Mouse (Mus musculus): ENCODE results near the gene Tcf7l2. TPM values are rescaled to one million over a fixed set of nuclear protein-coding genes. Genes with fewer than 3 reads are reported as not detected.

The Tcf7l2 gene
- polyA plus RNA-seq, 1 experiment from 2014 or later, result 142 TPM

DNA sequence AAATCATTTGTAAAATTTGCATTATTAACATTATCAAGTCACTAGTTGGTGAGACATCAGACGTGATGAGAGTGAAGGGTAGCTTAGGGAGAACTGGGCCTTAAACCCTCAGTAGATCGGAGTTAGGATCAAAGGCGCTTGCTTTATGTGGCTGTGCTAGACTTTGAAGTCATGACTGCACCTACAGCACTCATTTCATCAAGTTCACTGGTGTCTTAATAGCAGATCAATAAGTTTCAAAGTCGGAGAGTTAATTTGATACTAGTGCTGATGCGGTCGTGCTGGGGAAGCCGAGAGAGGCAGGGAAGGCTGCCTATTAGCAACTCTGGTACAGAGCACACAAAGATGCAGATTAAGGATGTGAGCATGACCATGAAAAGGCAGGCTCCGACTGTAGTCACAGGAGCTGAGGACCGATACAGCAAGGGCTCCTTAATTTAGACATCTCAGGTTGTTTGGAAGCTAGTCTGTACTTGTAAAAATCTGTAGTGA, 150.1 kb downstream of the Tcf7l2 start:
- H3K36me3 ChIP-seq, result peaks cover 8% of the 10 kb centered on the region; the same call in 1 of the 2 replicates
- no peak overlapping the region for H3K4me3 ChIP-seq
- no peaks in the 10 kb centered on the region for H3K9me3 ChIP-seq
- no peak overlapping the region for H3K9ac ChIP-seq
- H3K27ac ChIP-seq, result no peak overlapping the region
- 52% methylated on average over 9 of the region's 9 CpGs for WGBS
- H3K27me3 ChIP-seq, result peaks cover 9% of the 10 kb centered on the region; the same call in 1 of the 2 replicates
- H3K4me2 ChIP-seq, result no peak overlapping the region
- peaks cover 32% of the 10 kb centered on the region for H3K4me1 ChIP-seq
- no peak for ATAC-seq (ENCODE audit: insufficient number of reproducible peaks, insufficient read depth, low FRiP score, low TSS enrichment, low read depth)

- H3K36me3 ChIP-seq, result peaks cover 8% of the 10 kb centered on the region; the same call in 1 of the 2 replicates
- 68% methylated on average over 11 of the region's 11 CpGs for WGBS
- H3K27me3 ChIP-seq, result peaks cover 9% of the 10 kb centered on the region
- H3K27ac ChIP-seq, result no peak overlapping the region
- H3K4me3 ChIP-seq, result no peak overlapping the region
- ATAC-seq (ENCODE audit: insufficient number of reproducible peaks, insufficient read depth, low FRiP score, low TSS enrichment, low read depth), result no peak
- no peak overlapping the region for H3K9ac ChIP-seq
- peaks cover 50% of the 10 kb centered on the region for H3K4me1 ChIP-seq
- 0 out of 2 replicates have a peak overlapping the region, but pooled peaks have one; percentile 0 for H3K4me2 ChIP-seq
- no peaks in the 10 kb centered on the region for H3K9me3 ChIP-seq
Measured at GRCm38 (mm10) chr19:55893557-55893956, 151.9 kb downstream of the Tcf7l2 start.

GRCm38 (mm10) chr19:55894396-55894795, 152.8 kb downstream of the Tcf7l2 start:
- Histone ChIP-seq H3K4me2 (peak overlapping the region; percentile 9; the same call in 1 of the 2 replicates), H3K27ac (no peak overlapping the region), H3K9ac (no peak overlapping the region), H3K9me3 (no peaks in the 10 kb centered on the region), H3K4me1 (peaks cover 57% of the 10 kb centered on the region), H3K36me3 (peaks cover 4% of the 10 kb centered on the region; the same call in 1 of the 2 replicates), H3K27me3 (peaks cover 9% of the 10 kb centered on the region), H3K4me3 (no peak overlapping the region)
- WGBS, result 46% methylated on average over 9 of the region's 9 CpGs
- ATAC-seq (ENCODE audit: insufficient number of reproducible peaks, insufficient read depth, low FRiP score, low TSS enrichment, low read depth), result no peak

DNA sequence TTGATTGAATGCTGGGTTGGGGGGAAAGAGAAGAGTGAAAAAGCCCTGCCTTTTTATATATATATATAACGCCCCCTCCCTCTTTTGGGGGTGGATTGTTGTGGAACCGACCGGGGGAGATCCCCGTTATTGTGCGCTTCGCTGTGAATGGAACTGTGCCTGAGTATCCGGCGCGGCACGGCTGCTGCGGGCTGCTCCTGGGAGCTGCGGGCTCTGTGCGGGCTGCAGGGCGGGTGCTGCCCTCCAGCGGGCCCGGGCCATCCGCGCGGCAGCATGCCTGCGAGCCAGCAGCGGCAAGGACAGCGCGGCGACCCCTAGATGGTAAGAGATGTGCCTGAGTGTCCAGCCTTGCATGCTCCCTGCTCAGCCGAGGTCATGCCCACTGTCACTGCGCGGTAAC, 153.7 kb downstream of the Tcf7l2 start:
- peak overlapping the region; percentile 71 for H3K4me2 ChIP-seq
- peaks cover 9% of the 10 kb centered on the region for H3K27me3 ChIP-seq
- ATAC-seq (ENCODE audit: insufficient number of reproducible peaks, insufficient read depth, low FRiP score, low TSS enrichment, low read depth), result 0 out of 2 replicates have a peak, but pooled peaks have one; percentile 10
- H3K9me3 ChIP-seq, result no peaks in the 10 kb centered on the region
- under 1% methylated on average over 27 of the region's 27 CpGs for whole genome bisulfite sequencing
- peaks cover 65% of the 10 kb centered on the region for H3K4me1 ChIP-seq
- H3K9ac ChIP-seq, result peak overlapping the region; percentile 68
- no peaks in the 10 kb centered on the region for H3K36me3 ChIP-seq
- peak overlapping the region; percentile 37 for H3K4me3 ChIP-seq
- H3K27ac ChIP-seq, result peak overlapping the region; percentile 48; the same call in 1 of the 2 replicates

DNA sequence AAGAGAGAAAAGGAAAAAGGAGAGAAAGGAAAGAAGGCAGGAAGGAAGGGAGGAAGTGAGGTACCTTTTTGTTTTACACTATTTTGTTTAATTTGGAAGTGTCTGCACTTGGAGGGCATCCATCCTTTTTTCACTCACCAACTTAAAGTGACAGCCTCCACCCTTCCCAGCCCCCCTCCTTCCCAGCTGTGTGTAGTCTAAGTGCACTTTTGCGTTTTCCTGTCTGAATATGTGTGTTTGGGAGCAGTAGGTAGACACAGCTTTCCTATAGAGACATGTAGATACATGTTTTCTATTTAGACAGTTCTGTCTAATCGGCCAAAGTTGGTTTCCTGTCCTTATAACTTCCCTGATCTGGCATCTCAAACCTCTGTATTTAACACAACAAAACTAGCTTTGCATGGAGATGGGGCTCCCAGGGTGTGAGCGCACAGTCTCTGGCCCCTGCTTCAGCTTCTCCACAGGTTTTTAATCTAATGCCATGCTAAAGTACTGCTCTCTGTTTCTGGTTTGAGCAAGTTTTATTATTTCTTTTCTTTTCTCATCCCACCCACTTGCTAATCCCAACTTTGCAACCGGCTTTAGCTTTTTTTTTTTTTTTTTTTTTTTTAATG, 154.3 kb downstream of the Tcf7l2 start:
- Histone ChIP-seq H3K4me3 (peak overlapping the region; percentile 37), H3K36me3 (no peaks in the 10 kb centered on the region), H3K27ac (0 out of 2 replicates have a peak overlapping the region, but pooled peaks have one; percentile 1), H3K4me2 (peak overlapping the region; percentile 71), H3K4me1 (peaks cover 70% of the 10 kb centered on the region), H3K9me3 (no peaks in the 10 kb centered on the region), H3K9ac (peak overlapping the region; percentile 68), H3K27me3 (peaks cover 9% of the 10 kb centered on the region)
- 27% methylated on average over 4 of the region's 4 CpGs for WGBS
- no peak for ATAC-seq (ENCODE audit: insufficient number of reproducible peaks, insufficient read depth, low FRiP score, low TSS enrichment, low read depth)

DNA sequence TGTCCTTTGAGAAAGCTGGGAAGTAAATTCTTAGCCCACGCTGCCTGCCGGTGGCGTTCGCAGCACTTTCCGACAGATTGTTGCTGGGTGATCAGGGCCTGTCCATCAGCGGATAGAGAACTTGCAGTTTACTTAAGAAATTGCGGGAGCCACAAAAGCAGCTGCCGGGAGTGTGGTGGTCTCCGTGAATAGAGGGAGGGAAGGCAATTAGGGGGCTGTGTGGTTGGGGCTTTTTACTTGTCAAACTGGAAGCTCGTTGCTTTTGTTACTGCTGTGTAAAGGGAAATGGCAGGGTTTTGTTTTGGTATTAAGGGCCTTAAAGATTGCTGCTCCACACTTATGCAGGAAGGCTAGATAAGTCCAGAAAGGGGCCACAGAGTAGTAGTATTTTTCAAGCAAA, 155.0 kb downstream of the Tcf7l2 start:
- Histone ChIP-seq H3K4me3 (no peak overlapping the region), H3K27ac (no peak overlapping the region; the same call in 1 of the 2 replicates), H3K36me3 (no peaks in the 10 kb centered on the region), H3K4me1 (peaks cover 76% of the 10 kb centered on the region), H3K9me3 (no peaks in the 10 kb centered on the region), H3K4me2 (peak overlapping the region; percentile 71), H3K9ac (0 out of 2 replicates have a peak overlapping the region, but pooled peaks have one; percentile 21), H3K27me3 (peaks cover 9% of the 10 kb centered on the region)
- 14% methylated on average over 10 of the region's 10 CpGs for WGBS
- ATAC-seq (ENCODE audit: insufficient number of reproducible peaks, insufficient read depth, low FRiP score, low TSS enrichment, low read depth), result no peak

DNA sequence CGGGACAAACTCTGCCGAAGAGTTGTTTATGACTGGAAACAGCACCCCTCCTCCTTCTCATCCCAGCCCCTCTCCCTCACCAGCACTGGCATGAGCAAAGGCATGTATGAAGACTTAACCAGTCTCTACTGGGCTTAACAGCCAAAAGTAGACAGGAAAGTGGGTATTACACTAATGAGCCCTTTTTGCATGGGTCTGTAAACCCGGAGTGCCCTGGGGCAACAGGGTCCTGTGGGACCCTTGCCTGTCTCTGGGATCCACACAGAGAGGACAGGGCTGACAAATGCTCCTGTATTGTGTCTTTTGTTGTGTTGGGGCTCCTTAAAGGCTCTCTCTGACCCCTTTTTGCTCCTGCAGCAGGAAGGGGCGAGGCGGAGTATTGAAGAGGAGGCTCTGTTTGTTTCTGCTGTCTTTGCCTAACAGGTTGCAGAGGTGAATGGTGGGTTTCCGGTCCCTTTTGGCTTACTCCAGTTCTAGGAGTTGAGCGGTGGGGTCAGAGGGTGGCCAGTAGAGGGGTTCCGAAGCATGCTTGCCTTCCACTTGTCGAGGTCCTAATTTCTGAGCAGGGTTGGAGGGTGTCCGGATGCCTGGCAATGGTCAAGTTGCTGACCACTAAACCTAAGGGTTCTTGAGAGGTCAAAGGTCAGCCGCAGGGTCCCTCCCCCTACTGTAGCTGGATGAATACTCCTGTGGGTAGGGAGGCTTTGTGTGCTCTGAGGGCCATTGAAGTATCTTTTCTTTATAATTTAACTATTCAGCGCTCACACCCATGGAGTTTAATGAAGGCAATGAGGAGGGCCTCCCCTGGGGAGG, 161.2 kb downstream of the Tcf7l2 start:
- WGBS, result 73% methylated on average over 12 of the region's 12 CpGs
- no peak for ATAC-seq (ENCODE audit: insufficient number of reproducible peaks, insufficient read depth, low FRiP score, low TSS enrichment, low read depth)

DNA sequence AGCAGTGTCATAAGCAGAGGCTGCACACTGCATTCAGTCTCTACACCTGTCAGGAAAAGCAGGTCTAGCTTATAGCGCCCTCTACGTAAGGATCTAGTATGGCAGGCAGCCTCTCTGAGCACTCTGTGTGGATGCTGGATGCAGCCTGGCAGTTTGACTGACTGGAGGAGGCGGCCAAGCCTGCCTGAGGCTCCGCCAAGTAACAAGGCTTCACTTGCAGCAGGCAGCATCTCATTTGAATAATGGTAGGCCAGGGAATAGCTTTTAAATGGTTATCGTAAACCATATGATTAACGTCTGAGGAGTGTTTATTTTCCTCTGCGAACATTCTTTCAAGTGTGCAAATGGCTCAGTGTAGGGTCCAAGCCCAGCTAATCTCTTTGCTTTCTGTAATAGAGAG, 167.4 kb downstream of the Tcf7l2 start:
- no peaks in the 10 kb centered on the region for H3K27me3 ChIP-seq
- H3K9ac ChIP-seq, result no peak overlapping the region
- H3K4me3 ChIP-seq, result no peak overlapping the region
- WGBS, result 51% methylated on average over 7 of the region's 7 CpGs
- peaks cover 16% of the 10 kb centered on the region for H3K4me1 ChIP-seq
- H3K36me3 ChIP-seq, result peaks cover 47% of the 10 kb centered on the region
- no peaks in the 10 kb centered on the region for H3K9me3 ChIP-seq
- no peak overlapping the region for H3K4me2 ChIP-seq
- no peak overlapping the region for H3K27ac ChIP-seq
- ATAC-seq (ENCODE audit: insufficient number of reproducible peaks, insufficient read depth, low FRiP score, low TSS enrichment, low read depth), result peak; percentile 34; the same call in 1 of the 2 replicates

More for the DNA sequence above, 161.2 kb downstream of the Tcf7l2 start:
- no peaks in the 10 kb centered on the region for H3K27me3 ChIP-seq
- H3K4me1 ChIP-seq, result peaks cover 61% of the 10 kb centered on the region
- H3K36me3 ChIP-seq, result no peaks in the 10 kb centered on the region
- H3K27ac ChIP-seq, result no peak overlapping the region
- H3K4me2 ChIP-seq, result no peak overlapping the region
- no peaks in the 10 kb centered on the region for H3K9me3 ChIP-seq
- H3K4me3 ChIP-seq, result no peak overlapping the region
- no peak overlapping the region for H3K9ac ChIP-seq

DNA sequence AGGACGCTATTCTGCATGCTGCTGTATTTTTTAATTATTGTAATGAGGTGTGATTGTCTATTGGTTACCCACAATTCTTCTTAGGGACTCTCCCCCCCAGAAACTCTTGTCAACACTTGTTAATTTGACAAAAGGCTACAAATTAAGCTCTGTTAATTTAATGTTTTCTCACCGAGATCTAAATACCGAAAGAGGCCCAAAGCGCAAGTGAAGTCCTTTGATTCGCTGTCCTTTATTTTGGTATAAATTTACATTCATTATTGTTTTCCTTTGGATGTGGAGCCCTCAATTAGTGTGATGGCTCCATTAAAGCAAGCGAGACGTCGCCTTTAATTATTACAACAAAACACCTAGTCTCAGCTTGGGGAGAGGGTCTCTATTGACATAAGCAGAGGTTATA, 170.3 kb downstream of the Tcf7l2 start:
- Histone ChIP-seq H3K9me3 (no peaks in the 10 kb centered on the region), H3K4me3 (no peak overlapping the region), H3K36me3 (peaks cover 54% of the 10 kb centered on the region), H3K4me2 (no peak overlapping the region), H3K27me3 (no peaks in the 10 kb centered on the region), H3K9ac (no peak overlapping the region), H3K4me1 (peaks cover 15% of the 10 kb centered on the region), H3K27ac (no peak overlapping the region)
- 91% methylated on average over 8 of the region's 8 CpGs for WGBS
- ATAC-seq (ENCODE audit: insufficient number of reproducible peaks, insufficient read depth, low FRiP score, low TSS enrichment, low read depth), result no peak

DNA sequence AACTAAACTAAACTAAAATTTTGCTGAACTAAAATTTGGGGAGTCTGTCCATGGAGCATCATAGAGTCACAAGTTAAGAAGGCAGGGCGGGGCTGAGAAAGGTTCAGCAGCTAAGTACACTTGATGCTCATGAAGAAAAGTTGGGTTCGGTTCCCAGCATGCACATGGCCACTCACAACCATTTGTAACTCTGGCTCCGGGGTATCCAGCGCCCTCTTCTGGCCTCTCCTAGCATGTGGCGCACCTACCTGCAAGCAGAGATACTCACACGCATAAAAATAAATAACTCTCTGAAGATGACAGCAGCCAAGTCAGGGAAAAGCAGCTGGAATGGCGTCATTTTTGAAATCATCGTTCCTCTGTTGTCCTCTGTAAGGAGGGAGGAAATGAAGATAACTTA, 171.2 kb downstream of the Tcf7l2 start:
- no peak overlapping the region for H3K27ac ChIP-seq
- H3K36me3 ChIP-seq, result peaks cover 62% of the 10 kb centered on the region
- H3K9ac ChIP-seq, result no peak overlapping the region
- WGBS, result 94% methylated on average over 8 of the region's 8 CpGs
- no peaks in the 10 kb centered on the region for H3K27me3 ChIP-seq
- H3K4me2 ChIP-seq, result no peak overlapping the region
- ATAC-seq (ENCODE audit: insufficient number of reproducible peaks, insufficient read depth, low FRiP score, low TSS enrichment, low read depth), result no peak
- no peaks in the 10 kb centered on the region for H3K9me3 ChIP-seq
- no peak overlapping the region for H3K4me3 ChIP-seq
- H3K4me1 ChIP-seq, result peaks cover 15% of the 10 kb centered on the region

DNA sequence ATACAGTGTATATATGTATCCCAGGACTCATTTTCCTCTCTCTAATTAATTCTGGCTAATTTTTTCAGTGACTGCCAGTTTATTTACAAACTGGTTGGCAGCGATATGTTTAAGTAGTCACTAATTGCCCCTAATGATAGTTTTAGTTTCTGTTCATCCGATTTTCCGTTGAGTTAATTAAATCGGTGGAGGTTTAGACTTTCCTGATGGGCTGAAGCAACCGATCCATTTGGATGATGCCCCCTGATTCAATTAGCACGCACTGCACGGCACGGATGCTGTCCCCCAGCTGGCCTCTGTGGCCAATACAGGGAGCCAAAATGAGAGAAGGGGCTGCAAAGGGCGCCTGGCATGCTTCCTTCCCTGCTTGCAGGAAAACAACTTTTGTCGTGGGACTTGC, 172.0 kb downstream of the Tcf7l2 start:
- H3K9me3 ChIP-seq, result no peaks in the 10 kb centered on the region
- H3K4me3 ChIP-seq, result no peak overlapping the region
- 50% methylated on average over 10 of the region's 10 CpGs for WGBS
- no peaks in the 10 kb centered on the region for H3K27me3 ChIP-seq
- ATAC-seq (ENCODE audit: insufficient number of reproducible peaks, insufficient read depth, low FRiP score, low TSS enrichment, low read depth), result no peak
- peaks cover 62% of the 10 kb centered on the region for H3K36me3 ChIP-seq
- no peak overlapping the region for H3K9ac ChIP-seq
- H3K4me1 ChIP-seq, result peaks cover 15% of the 10 kb centered on the region
- no peak overlapping the region for H3K4me2 ChIP-seq
- no peak overlapping the region for H3K27ac ChIP-seq
